Mouse (Mus musculus): ENCODE data around the gene D10Wsu102e. TPM values are rescaled to one million over a fixed set of nuclear protein-coding genes. Genes with fewer than 3 reads are reported as not detected.
"Not testable (repeated sequence)": the region's sequence is repeated elsewhere in the genome, so short reads cannot be mapped to it uniquely, and the experiment has no call there.

The D10Wsu102e gene
- total RNA-seq, 2 experiments from 2014 or later = 2.7 to 3.1 TPM

DNA sequence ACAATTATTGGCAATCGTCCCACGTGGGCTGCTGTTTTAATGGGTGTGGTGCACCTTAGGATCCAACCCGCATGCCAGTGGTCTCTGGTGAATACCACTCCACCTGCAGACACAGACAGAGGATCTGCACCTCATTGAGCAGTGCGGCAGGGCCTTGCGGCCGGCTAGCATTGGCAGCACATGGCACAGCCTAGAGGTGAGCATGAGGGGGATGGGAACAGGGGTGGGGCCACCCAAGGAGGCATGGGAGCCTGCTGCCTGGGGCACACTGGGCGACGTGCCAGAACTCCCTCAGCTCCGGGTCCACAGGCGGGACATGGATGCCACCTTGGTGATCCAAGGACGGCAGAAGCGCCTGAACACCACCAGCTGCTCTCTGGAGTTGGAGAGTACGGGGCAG is 23.8 kb downstream of the D10Wsu102e start:
- DNase-seq (ENCODE audit: low spot score in 2 of 2) = no peak

DNA sequence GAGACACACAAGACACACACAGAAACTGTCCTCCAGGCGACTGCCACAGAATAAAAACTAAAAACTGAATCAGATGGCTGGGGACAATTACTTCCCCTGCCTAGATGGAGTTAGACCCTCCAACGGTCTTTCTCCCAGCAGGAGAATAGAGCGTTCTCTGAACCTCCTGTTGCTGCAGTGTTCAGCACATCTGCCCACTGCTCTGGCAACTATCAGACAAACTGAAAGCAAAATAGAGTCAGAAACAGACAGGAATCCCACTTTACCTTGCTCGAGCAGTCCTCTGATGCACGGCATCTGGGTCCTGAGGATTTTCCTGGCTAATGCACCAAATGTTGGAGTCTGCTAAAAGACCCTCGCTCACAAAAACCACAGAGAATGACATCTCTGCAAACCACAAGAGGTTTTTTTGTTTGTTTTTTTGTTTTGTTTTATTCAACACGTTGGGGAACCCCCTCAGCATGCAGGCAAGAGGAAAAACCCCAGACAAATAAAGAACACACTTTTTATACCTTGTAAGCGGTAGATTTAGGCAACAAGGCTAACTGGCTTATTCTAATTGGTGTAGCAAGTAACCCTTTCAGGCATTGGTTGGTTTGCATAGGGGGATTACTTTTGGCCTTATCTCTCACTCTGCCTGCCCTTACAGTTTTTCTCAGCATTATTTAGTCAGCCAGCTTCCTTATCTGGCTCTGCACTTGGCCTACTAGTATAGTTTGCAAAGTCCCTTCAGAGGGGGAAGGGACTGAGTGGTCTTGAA is 24.6 kb downstream of the D10Wsu102e start:
- DNase-seq (ENCODE audit: low spot score in 2 of 2) = no peak

DNA sequence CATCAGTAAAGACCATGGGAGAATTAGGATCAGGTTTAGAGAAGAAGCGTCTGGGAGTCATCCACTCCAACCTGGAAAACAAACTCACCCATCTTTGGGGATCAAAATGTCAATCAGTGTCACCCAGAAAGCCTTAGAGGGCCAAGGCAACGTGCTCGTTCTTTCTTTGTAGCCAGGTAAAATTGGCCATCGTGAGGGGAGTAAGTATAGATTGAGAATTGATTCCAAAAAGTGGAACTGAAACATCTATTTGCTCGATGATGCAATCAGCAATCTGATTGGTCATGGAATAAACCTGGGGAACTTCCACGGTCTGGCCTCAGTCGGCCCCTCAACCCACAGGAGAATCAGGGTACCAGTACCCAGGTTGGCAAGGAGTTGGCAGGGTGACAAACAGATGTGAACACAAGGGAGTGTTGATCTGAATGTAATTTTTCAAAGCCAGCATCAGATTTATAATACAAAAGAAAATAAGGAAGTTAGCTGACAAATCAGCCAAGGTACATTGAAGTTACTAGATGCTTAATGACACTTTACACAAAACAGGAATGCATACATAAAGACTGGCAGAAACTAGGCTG is 25.4 kb downstream of the D10Wsu102e start:
- DNase-seq (ENCODE audit: low spot score in 2 of 2) = no peak

DNA sequence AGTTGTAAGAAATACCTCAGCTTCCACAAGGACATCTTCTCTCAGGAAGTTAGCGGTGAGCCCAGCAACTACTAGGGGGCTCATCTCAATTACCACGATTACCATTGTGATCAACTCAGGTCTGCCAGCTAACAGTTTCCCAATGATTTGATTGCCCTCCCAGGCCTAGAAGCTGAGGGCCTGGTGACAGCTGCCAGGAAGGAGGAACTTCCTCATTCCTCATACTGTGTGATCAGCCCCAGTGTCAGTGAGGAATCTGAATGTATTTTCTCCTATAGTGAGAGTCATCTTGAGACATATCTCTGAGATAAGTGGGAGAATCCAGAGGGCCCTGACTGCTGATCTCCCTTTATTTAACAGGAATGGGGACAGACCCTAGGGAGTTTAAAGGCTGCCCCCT is 37.3 kb downstream of the D10Wsu102e start:
- DNase-seq (ENCODE audit: low spot score in 2 of 2) = no peak

DNA sequence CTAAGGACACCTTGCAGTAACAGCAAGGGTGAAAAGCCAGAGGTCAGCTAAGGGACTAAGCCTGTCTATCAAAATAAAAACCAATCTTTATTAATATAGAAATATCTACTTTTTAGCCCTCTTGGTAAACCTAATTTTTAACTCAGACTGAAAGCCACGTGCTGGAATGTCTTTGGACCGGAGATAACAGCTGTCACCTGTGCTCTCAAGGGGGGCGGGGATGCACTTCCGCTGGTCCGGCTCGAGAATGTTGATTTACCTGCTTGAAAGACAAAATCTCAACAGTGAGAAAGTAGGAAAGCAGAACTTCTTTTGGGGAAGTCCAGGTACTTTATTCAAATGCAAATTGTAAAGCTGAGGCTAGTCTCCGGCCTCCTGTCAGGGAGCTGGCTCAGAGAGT is 40.9 kb downstream of the D10Wsu102e start:
- not testable (repeated sequence) for DNase-seq (ENCODE audit: low spot score in 2 of 2)

DNA sequence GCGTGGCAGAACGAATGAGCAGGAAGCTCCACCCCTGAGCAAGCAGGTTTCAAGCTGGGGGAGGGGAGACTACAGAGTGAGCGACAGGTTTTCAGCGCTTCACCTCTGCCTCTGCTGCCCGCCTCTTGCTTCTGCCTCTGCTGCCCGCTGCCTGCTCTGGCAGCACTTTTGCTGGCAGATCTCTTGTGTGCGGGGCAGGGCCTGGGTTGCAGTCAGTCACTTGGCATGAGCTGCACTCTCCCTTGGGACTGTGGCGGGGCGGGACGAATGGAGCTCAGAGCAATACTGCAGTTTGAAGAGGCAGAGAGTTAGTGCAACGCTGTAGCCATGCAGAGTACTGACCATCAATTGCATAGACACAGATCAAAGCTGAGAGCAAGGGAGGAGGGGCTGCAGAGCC is 45.0 kb downstream of the D10Wsu102e start:
- DNase-seq (ENCODE audit: low spot score in 2 of 2) = no peak

DNA sequence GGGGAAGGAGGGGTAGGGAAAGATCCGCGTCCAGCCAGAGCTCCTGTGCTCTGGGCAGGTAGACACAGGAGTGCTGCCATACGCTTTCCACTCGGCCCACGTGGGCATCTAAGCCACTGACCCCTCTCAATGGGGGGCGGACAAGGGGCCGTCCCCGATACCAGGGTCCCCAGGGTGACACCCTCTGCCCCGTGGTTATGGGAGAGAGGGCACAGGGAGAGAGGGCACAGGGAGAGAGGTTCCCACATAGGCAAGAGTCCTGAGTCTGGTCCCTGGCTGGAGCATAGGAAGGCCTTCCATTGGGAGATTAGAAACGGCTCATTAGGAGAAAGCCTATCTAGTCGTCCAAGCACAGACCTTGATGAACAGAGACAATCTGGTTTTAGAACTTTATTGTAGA is 45.7 kb downstream of the D10Wsu102e start:
- DNase-seq (ENCODE audit: low spot score in 2 of 2) = no peak

DNA sequence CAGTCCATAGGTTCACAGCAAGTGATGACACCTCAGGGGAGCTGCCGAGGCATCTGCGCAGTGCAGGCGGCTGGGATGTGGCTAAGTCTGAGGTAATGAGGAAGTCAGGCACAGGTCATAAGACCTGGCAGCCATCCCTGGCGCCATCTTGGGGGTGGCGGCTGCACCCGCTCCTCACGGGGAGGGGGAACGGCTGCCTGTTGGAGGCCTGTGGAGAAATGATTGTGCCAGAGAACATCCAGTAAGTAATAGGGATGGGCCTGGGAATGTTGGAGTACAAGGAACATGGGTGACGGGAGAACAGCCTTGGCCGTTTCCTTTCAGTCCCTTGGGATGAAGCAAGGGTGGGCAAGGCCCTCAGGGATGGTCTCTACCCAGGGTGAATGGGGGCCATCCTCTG is 47.1 kb downstream of the D10Wsu102e start:
- no peak for DNase-seq (ENCODE audit: low spot score in 2 of 2)

DNA sequence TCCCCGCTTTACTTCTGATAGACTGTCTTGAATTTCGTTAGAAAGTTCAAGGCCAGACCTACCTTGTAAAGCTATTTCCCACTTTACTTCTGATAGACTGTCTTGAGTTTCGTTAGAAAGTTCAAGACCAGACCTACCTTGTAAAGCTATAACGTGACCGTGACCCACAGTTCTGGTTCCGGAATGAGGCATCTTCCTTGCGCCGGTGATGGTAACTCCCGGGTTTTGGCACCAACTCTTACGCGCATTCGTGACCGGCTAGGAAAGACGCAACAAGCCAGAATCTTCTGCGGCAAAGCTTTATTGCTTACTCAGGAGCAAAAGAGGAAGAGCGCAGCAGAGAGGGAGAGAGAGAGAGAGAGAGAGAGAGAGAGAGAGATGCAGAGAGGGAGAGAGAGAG is 58.4 kb downstream of the D10Wsu102e start:
- DNase-seq (ENCODE audit: low spot score in 2 of 2) = not testable (repeated sequence)

DNA sequence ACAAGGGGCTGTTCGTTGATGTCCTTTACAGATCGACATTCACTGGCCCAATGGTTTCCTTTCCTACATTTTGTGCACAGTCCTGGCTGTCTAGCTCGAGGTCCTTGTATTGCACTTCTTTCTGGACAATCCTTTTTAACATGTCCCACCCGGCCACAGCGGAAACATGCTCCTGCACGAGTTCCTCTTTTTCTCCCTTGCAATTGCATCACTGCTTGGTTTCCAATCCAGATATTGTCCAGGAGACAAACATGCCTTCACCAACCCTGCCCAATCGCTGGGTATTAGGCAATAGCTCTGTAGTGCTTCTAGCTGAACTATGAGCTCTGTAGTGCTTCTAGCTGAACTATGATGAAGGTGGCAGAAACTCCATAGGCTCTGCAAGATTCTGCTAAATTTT is 88.6 kb downstream of the D10Wsu102e start:
- DNase-seq (ENCODE audit: low spot score in 2 of 2) = no peak

DNA sequence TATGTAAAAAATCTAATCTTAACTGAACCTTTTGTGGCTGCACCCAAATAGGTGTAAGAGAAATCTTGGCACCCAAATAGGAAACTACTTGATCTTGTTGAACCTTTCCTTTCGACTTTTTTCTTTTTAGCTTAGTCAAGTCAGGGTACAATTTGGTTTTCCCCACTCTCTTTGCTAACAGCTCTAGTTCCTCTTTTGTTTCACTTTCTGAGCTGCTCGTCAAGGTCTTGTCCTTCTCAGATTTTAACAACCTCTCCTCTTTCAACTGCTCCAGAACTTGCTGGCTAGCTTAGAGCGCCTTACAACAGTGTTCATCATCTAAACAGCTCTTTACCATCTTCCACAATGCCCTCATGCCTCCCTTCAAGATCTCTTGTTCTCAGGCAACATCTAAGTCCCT is 97.5 kb downstream of the D10Wsu102e start:
- DNase-seq (ENCODE audit: low spot score in 2 of 2) = no peak

DNA sequence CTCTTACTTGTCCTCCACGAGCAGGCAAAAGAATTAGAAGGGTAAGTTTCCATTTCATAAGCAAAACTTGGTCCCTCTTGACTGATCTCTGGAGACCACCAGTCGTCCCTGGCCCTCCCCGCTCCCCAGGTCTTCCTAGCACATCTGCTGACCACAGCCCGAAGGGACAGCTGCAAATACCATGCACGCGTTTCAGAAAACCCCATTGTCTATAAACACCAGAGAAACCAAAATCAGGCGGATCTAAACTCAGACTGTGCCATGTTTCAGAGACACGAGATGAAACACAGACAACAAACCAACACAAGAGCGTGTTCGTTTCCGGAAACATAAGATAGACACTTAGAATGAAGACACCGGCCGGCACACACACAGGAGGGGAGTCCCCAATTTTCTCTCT is 115.2 kb downstream of the D10Wsu102e start:
- DNase-seq (ENCODE audit: low spot score in 2 of 2) = no peak

DNA sequence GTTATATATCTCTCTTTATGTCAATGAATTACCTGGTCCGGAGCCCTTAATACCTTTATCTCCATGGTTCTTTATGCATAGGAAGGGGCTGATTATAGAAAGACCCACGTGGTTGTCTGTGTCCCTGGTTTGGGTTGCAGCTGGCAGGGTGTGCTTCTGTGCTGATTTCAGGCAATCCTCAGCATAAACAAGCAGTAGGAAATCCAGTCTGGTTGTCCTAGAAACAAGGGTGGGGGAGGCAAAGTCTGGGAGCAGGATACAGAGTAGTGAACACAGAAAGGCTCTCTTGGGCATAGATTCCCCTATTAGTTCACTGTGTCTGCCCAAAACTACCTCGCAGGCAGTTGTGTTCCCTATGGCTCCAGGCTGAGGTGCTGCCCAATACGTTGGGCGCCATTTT is 117.3 kb downstream of the D10Wsu102e start:
- DNase-seq (ENCODE audit: low spot score in 2 of 2) = no peak

DNA sequence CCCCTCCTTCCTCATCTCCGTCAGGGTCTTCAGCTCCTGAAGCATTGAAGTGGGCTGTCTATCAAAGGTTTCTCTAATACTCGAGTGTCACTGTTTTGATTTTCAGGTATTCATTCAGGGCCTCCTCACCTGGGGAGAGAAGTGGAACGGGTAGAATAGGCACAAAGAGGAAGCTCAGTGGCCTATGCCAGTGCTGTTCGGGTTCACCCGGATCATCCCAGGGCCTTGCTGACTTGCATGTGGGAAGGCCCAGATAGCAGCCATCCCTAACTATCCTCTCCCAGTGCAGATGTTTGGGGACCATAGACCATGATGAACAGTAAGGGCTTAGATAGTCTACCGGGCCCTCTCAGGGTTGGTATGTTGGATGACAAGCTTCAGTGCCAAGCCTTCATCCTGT is 130.5 kb downstream of the D10Wsu102e start:
- DNase-seq (ENCODE audit: low spot score in 2 of 2) = no peak

DNA sequence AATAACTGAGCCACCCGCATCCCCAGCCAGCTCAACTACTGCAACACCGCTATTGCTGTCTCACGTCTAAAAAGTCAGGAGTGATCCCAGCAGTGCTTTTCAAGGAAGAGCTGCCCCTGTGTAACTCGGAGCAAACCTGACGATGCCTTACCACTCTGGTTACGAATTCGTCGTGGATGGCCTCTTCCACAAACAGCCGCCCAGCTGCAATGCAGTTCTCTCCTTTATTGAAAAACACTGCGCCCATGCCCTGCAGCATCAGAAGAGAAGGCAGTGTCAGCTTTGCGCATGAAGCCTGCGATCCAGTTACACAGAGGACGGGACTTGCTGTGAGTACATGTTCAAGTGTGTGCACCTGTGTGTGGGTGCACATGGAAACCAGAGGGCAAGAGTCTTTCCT is 137.3 kb downstream of the D10Wsu102e start:
- DNase-seq (ENCODE audit: low spot score in 2 of 2) = no peak

DNA sequence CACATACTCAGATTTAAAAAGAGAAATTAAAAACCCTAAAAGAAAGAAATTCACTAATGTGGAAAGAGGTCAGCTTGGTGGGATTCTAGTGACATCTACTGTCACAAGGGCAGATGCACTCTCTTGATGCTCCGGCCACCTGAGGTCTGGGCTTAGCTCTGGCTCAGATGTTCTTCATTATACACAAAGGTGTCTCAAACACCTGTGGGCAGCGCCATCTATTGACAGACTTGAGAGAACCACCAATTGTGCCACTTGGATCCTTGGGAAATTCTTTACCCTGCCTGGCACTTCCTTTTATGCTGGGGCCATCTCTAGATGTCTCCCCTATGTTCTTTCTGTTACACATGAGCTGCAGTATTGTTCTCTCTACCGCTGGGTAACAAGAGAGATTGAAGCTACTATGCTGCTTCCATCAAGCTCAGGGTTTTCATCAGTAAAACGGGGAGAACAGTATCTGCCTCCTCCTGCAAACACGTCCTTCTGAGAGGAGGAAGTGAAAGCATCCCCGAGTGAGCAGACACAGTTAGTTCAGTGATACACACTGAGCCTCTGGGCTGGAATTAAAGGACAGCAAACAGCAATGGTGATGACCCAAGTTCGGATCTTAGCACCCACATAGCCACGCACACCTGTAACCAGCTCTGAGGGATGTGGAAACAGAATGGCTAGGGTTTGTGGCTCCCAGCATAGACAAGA is 149.1 kb downstream of the D10Wsu102e start:
- DNase-seq (ENCODE audit: low spot score in 2 of 2) = peak in 1 of 2 experiments; percentile 13

DNA sequence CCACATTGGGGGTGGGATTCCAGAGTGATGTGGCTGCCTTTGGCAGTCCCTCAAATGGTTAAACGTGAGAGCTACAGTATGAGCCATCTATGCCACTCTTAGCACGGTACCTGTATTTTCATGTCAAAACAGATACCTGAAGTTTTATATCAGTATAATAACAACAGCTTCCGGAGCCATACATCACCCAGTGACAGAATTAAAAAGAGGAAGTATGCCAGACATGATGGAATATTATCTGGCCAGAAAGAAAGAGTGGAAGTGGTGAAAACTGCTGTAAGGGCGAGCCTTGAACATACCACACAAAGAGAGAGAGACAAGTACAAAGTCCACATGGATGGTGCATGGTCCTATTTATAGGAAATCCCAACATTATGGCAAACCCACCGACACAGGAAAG is 151.3 kb downstream of the D10Wsu102e start:
- DNase-seq (ENCODE audit: low spot score in 2 of 2) = no peak

DNA sequence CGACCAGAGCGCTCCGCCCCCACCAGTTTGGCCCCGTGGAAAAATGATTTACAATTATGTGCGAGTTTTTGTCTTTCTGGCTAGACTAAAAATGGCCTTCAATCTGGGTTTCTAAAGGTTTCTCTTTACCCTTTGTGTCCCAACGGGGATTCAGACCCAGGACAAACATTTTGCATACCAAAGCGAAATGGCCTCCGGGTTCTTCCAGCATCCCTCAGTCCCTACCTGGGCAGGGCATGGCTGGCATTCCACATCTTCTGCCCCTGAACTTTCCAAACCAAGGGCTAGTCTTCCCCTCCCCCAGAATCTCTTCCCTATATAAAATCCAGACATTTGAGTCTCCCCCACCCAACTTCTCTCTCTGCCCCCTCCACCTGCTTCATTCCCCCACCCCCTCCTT is 153.7 kb downstream of the D10Wsu102e start:
- no peak for DNase-seq (ENCODE audit: low spot score in 2 of 2)

DNA sequence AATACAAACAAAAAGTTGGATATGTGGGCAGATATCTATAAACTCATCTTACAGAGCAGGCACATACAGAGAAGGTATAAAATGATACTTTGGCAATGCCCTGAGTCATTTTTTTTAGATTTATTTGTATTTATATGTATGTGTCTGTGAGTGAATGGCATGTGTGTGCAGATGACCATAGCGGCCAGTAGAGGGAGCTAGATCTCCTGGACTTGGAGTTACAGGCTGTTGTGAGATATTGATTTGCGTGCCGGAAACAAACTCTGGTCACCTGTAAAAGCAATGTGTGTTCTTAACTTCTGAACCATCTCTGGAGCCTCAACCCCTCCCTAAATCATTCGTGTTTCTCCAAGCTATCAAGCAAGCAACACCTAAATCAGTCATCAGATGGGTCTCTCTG is 161.0 kb downstream of the D10Wsu102e start:
- no peak for DNase-seq (ENCODE audit: low spot score in 2 of 2)

DNA sequence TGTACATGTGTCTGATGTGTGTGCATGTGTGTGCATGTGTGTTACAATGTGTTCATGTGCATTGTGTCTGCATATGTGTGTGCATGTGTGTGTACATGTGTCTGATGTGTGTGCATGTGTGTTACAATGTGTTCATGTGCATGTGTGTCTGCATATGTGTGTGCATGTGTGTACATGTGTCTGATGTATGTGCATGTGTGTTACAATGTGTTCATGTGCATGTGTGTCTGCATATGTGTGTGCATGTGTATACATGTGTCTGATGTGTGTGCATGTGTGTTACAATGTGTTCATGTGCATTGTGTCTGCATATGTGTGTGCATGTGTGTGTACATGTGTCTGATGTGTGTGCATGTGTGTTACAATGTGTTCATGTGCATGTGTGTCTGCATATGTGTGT is 164.2 kb downstream of the D10Wsu102e start:
- not testable (repeated sequence) for DNase-seq (ENCODE audit: low spot score in 2 of 2)

DNA sequence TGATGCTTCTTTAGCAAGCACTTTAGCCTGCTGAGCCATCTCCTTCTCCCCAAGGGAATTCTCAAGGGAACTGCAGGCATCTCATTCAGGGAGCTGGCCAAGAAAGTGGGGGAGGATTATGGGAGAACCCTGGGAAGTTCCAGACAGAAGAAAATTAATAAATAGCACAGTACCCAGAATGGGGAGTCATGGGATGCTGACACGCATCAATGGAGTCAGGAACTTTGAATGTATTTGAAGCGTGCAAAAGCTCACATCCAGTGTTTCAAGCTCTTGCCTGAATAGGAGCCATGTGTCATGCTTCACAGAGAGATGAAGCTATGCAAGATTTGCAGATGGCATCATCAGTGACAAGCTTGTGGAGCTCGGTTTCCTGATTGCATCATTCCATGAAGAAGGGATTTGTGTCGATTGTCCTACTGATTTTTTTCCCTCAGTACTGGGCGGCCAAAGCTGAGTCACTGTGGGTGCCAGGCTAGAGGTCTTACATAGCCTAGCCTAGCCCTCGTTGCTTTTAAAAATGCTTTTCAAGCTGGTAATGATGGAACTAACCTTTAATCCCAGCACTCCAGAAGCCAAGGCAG is 170.5 kb downstream of the D10Wsu102e start:
- DNase-seq (ENCODE audit: low spot score in 2 of 2) = no peak

DNA sequence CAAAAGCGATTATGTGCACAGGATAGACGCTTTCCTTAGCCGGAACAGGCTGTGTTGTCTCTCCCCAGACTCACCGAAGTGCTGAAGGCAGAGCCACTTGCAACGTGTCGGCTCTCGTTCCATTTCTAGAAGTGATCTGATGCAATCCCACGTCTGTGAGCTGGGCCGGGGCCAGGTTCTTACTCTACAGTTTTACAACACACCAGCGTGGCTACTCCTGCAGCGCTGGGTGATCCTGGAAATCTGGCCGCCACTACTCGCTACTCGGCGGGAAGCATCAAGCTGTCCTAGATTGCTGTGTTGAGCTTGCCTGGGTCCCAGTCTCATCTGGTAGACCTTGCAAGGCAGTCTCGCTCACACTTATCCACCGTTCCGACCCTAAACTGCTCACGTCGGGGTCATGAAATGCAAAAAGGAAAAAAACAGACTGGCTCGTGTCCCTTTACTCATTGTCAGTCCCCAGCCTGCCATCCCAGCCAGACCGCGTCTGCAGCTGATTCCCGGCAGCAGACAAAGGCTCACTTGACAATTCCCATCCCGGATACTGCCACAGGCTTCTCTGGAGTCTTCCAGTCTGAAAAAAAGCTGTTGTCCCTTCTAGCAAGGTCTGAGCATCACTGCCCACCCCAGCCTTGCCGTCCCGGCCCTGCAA is 173.4 kb downstream of the D10Wsu102e start:
- peak; percentile 35 to 46 for DNase-seq (ENCODE audit: low spot score in 2 of 2)
